Mouse (Mus musculus) myocyte (in vitro differentiated cells): Measurements from ENCODE around the gene Tnfrsf1a.

Experiments used
- MAX ChIP-seq: IDR thresholded peaks from one replicate; pipeline ENCODE4 v1.6.1; 2011; ENCODE audit warnings: low read depth, mild to moderate bottlenecking, control low read depth
- MYOD1 ChIP-seq, 3 experiments: IDR thresholded peaks; one replicate each; pipeline ENCODE4 v1.6.1; 2011; ENCODE audit warnings: control low read depth in 2 of 3, low read depth in 2 of 3, mild to moderate bottlenecking in 2 of 3, moderate library complexity in 1 of 3; ENCODE audit not compliant: insufficient read length in 2 of 3, control insufficient read depth in 1 of 3
- MYOG ChIP-seq, 3 experiments: IDR thresholded peaks; one replicate each; pipeline ENCODE4 v1.6.1; 2011; ENCODE audit warnings: control low read depth in 2 of 3, low read depth in 2 of 3, mild to moderate bottlenecking in 2 of 3; ENCODE audit not compliant: insufficient read length in 2 of 3, control insufficient read depth in 1 of 3, insufficient read depth in 1 of 3
- POLR2A ChIP-seq: IDR thresholded peaks from one replicate; pipeline ENCODE4 v1.6.1; 2011; ENCODE audit warnings: low read depth, mild to moderate bottlenecking, control low read depth, moderate library complexity; ENCODE audit not compliant: insufficient read length
- POLR2AphosphoS2 ChIP-seq: IDR thresholded peaks from one replicate; pipeline ENCODE4 v1.6.1; 2011; ENCODE audit warnings: low read depth, control low read depth; ENCODE audit not compliant: insufficient read length
- TCF12 ChIP-seq: IDR thresholded peaks from one replicate; pipeline ENCODE4 v1.6.1; 2011; ENCODE audit warnings: mild to moderate bottlenecking, control low read depth; ENCODE audit not compliant: poor library complexity, insufficient read depth, severe bottlenecking
- USF1 ChIP-seq: IDR thresholded peaks from one replicate; pipeline ENCODE4 v1.6.1; 2011; ENCODE audit warnings: low read depth, mild to moderate bottlenecking, control low read depth, moderate library complexity

DNA sequence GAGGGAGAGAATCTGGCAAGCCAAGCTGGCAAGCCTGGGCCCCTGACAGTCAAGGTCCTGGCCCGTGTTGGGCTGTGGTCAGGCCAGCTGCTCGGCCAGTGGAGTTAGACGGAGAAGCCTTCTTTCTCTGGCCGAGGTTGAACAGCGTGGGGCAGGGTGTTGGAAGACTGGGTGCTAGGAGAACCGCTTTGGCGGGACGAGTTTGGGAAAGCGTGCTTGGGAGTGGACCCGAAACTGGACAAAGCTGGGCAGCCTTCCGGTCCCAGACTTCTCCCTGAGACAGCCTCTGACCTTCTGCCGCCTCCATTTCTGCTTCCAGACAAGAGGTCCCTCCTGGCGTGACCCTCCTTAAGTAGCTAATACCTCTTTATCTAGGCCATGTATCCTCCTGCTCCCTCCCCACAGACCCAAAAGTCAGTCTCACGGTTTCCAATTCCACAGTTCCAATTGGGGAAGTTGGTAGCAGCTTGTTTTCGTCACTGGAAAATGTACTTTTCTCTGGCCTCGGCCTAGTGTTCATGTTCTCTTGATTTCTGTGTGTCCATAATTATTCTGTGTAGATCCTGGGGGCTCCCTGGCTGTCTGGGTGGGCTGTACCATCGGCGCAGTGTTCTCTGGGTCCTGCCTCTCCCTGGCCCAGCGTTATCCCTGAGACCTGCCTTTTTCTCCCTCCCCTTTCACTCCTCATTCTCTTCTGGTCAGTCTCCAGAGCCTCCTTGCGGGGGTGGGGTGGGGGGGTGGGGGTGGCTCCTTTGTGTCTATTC, 1.3 kb downstream of the Tnfrsf1a start:
- TF ChIP-seq USF1: no peak
- peak; percentile 59 to 89 (median 74) for TF ChIP-seq MYOG (IDR thresholded peaks at IDR 0.05; ENCODE audit: control insufficient read depth in 1 of 3, insufficient read depth in 1 of 3, insufficient read length in 2 of 3, low read depth in 2 of 3)
- TF ChIP-seq POLR2A: peak; percentile 39
- TF ChIP-seq TCF12: no peak
- no peak for TF ChIP-seq POLR2AphosphoS2
- TF ChIP-seq MAX: no peak
- peak in 2 of 3 experiments; percentile 67 to 71 for TF ChIP-seq MYOD1 (IDR thresholded peaks at IDR 0.05; ENCODE audit: control insufficient read depth in 1 of 3, insufficient read length in 2 of 3, low read depth in 2 of 3)
